Mouse (Mus musculus) 3134 (cell line): ENCODE measurements at regions not wholly inside any gene's neighbourhood (a gene's known extent, or its start where the extent isn't known, plus 50 kb on each side); places are given as distances from the start of the nearest gene placed in this dataset.

ENCODE experiments used
- DNase-seq: peaks from one replicate; pipeline ENCODE4 v3.0.0-alpha.2; 2011; ENCODE audit warnings: low spot score; ENCODE audit not compliant: insufficient read length; ENCODE audit errors: extremely low read depth

- no peak for DNase-seq
Measured at GRCm38 (mm10) chr5:114512756-114513155, 55.1 kb upstream of the Fam222a start.

DNA sequence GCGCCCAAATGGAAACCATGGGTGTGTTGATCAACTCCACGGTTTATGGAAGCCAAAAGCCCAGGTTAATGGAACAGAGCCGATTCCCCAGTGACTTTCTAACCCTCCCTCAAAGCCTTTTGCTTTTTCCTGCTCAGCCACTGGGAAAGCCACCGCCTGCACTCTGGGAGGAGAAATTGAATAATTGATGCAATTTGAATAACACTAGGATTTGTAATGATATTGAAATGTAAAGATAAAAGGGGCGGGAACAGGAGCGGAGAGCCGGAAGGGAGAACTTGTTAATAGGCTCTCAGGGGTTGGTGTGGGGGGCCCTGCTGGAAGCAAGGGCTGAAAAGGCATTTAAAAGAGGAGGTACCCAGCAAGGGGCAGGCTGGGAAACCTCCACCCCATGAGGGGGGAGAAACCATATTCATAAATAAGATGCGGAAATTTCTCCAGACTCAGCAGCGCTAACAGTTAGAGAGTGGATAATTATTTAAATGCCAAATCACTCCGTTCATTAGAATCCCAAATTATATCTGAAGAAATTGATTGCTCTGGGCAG lies 53.8 kb upstream of the Fam222a start:
- no peak for DNase-seq

DNA sequence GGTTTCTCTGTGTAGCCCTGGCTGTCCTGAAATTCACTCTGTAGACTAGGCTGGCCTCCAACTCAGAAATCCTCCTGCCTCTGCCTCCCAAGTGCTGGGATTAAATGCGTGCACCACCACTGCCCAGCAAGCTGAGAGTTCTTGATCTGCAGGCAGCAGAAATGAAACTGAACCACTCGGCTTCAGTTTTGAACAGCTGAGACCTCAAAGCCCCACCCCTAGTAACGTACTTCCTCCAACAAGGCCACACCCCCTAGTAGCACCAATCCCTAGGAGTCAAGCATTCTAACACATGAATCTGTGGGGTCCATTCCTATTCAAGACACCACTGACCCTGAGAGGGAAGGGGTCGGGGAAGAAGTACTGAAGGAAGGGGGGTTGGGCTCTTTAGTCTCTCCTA lies 50.8 kb upstream of the Fam222a start:
- DNase-seq, result peak; percentile 22

DNA sequence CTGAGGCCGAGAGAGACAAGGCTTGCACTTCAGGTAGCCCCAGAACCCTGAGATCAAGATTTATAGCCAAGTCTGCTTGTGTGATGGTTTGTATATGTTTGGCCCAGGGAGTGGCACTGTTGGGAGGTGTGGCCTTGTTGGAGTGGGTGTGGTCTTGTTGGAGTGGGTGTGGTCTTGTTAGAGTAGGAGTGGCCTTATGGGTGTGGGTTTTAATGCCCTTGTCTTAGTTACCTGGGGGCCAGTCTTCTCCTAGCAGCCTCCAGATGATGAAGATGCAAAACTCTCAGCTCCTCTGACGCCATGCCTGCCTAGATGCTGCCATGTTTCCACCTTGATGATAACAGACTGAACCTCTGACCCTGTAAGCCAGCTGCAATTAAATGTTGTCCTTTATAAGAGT lies 49.8 kb upstream of the Fam222a start:
- no peak for DNase-seq
